ENCODE assay signal across 9 mouse cellular contexts in the genomic region with DNA sequence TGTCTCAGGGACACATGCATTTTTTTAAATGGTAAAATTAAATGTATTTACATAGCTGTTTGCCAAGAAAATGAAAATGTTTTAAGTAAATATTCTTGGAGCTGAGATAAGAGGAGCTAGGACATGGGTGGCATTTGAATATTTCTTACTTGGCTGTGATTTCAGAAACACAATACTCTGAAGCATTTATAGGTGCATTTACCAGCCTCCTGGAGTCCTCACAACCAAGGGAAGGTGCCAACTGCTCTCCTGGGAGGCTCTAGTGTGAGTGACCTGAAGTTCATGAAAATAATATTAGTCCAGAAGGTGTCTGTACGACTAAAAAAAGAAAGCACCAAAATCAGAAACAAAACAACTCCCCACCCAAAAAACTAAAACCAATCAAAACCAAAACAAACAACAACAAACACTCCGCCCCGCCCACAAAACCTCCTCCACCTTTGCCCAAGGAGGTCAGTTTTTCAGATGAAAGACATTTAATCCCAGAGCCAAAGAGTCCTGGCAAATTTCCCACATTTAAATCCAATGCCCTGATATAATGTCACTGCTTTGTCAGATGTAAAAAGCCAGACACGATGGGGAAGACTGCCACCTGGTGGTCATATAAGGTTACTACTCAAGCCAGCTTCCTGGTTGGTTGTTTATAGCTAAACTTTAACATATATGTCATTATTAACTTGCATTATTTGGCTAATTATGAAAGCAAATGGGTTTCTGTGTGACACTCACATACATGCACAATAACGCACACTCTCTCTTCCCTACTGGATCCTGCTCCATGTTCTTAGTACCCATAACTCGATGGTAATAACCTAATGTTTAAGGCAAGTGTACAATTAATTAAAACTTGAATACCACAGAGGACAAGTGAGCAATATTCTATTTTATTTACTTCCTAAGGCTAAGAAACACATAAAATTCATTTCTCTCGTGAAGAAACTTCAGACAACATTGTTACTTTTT.
DNase-seq lines count a peak whose midpoint lies in the region; ATAC-seq and TF ChIP-seq lines count a peak whose summit lies in the region.
"Had no signal": no experiment of that assay in that cellular context is flagged by ENCODE, and none has a peak within 500 bp of the region (broad histone marks: within the 10 kb centered on the region; RNA-seq: fewer than 3 reads in every experiment).

No protein-coding gene starts in this region.

- no peak overlapping the region for H3K27ac ChIP-seq in forebrain, postnatal 0 days (ENCODE audit: low read depth, low read length)
- no peak overlapping the region for H3K27ac ChIP-seq in kidney, adult 2 months (ENCODE audit: insufficient read depth, low read depth, low read length)

- peak; percentile 31 for DNase-seq in urinary bladder, postnatal 14 days (ENCODE audit: low spot score)
- DNase-seq in urinary bladder, postnatal 10 days (ENCODE audit: low spot score) = no peak
- peak; percentile 36 to 56 for DNase-seq in cerebellum, adult 18-20 months
- DNase-seq in forebrain, postnatal 0 days = peak; percentile 86
- DNase-seq in kidney, adult 2 months = peak; percentile 53
- DNase-seq in left cerebral cortex, postnatal 4 days = peak; percentile 39
- peak; percentile 78 for DNase-seq in naive thymus-derived CD4-positive, alpha-beta T cell, adult 2 months (ENCODE audit: low read depth)
- DNase-seq in thymus, postnatal 0 days (ENCODE audit: low spot score) = peak; percentile 58

- H3K36me3 ChIP-seq in forebrain, postnatal 0 days (ENCODE audit: insufficient read depth) = no peaks in the 10 kb centered on the region
- no peaks in the 10 kb centered on the region for H3K36me3 ChIP-seq in kidney, adult 2 months (ENCODE audit: control insufficient read depth, insufficient read depth, low read length)

- ATAC-seq in forebrain, postnatal 0 days = peak; percentile 25; the same call in 1 of the 2 replicates

- 29% methylated on average over 7 of the region's 7 CpGs for WGBS in forebrain, postnatal 0 days
- 24% methylated on average over 7 of the region's 7 CpGs for WGBS in kidney, adult 2 months

- intact Hi-C loops in left cerebral cortex, postnatal 4 days (cut with DNase I) = no loop called here

- no peak overlapping the region for H3K4me3 ChIP-seq in forebrain, postnatal 0 days (ENCODE audit: low read depth, low read length)
- no peak overlapping the region for H3K4me3 ChIP-seq in kidney, adult 2 months (ENCODE audit: insufficient read depth, low read depth, low read length)
- H3K4me3 ChIP-seq: erythroblast, embryonic 14.5 days had no signal

- H3K27me3 ChIP-seq in forebrain, postnatal 0 days (ENCODE audit: insufficient read depth, low read length) = no peaks in the 10 kb centered on the region
- H3K27me3 ChIP-seq in kidney, adult 2 months (replicated peaks; ENCODE audit: control insufficient read depth, insufficient read depth, low read length) = no peaks in the 10 kb centered on the region

- no peaks in the 10 kb centered on the region for H3K9me3 ChIP-seq in forebrain, postnatal 0 days (ENCODE audit: low read length)

- no peak overlapping the region for H3K9ac ChIP-seq in forebrain, postnatal 0 days

- no peak overlapping the region for H3K4me2 ChIP-seq in forebrain, postnatal 0 days (ENCODE audit: low read depth)

- no peak for TF ChIP-seq POLR2A in kidney, adult 2 months (IDR thresholded peaks at IDR 0.05; ENCODE audit: low read depth, low read length)

- H3K4me1 ChIP-seq in forebrain, postnatal 0 days (ENCODE audit: insufficient read depth) = no peaks in the 10 kb centered on the region
- no peaks in the 10 kb centered on the region for H3K4me1 ChIP-seq in kidney, adult 2 months (ENCODE audit: control insufficient read depth, insufficient read depth, low read length)

- peak; percentile 90 for TF ChIP-seq CTCF in forebrain, postnatal 0 days (IDR thresholded peaks at IDR 0.05; ENCODE audit: low read depth)
- peak; percentile 24; the same call in 1 of the 2 replicates for TF ChIP-seq CTCF in kidney, adult 2 months (conservative IDR thresholded peaks at IDR 0.05; ENCODE audit: insufficient read depth, insufficient read length, low read depth, low read length)
